Mouse (Mus musculus) ES-E14 (cell line): Measurements from ENCODE around the gene Rbm42.

Experiments
- CHD2 ChIP-seq: IDR thresholded peaks from 2 replicates; pipeline ENCODE4 v1.6.1; 2014; ENCODE audit warnings: mild to moderate bottlenecking, low read depth, low read length, inconsistent platforms
- HCFC1 ChIP-seq: IDR thresholded peaks from 2 replicates; pipeline ENCODE4 v1.6.1; 2012; ENCODE audit warnings: low read length, inconsistent platforms, borderline replicate concordance; ENCODE audit not compliant: insufficient read depth
- ZC3H11A ChIP-seq: IDR thresholded peaks from 2 replicates; pipeline ENCODE4 v1.6.1; 2012; ENCODE audit warnings: low read depth, mild to moderate bottlenecking, inconsistent platforms, low read length, borderline replicate concordance
- ZNF384 ChIP-seq: IDR thresholded peaks from 2 replicates; pipeline ENCODE4 v1.6.1; 2012; ENCODE audit warnings: low read depth, low read length, inconsistent platforms

GRCm38 (mm10) chr7:30678263-30678975 lies 28.3 kb upstream of the Rbm42 start:
- TF ChIP-seq ZC3H11A (no peak), HCFC1 (no peak), ZNF384 (no peak), CHD2 (no peak)
